Mouse (Mus musculus) heart, embryonic 16.5 days (tissue): Measurements from ENCODE around the gene Mthfd1. TPM values are rescaled to one million over a fixed set of nuclear protein-coding genes. Genes with fewer than 3 reads are reported as not detected.
"Not testable (repeated sequence)": the region's sequence is repeated elsewhere in the genome, so short reads cannot be mapped to it uniquely, and the experiment has no call there.

Experiments used
- ATAC-seq: fragments of 200-750 bp; cut with Nextera tagmentation; replicated peaks from 2 replicates; pipeline ENCODE4 v1.8.0; 2017; ENCODE audit warnings: moderate number of reproducible peaks; ENCODE audit not compliant: insufficient read depth, low FRiP score; ENCODE audit errors: extremely low read depth
- H3K27ac ChIP-seq: fragments of 300-500 bp; sonication (generic); 2 replicates; pipeline ENCODE4 v1.5.1; 2014; ENCODE audit warnings: mild to moderate bottlenecking, low read length, control low read depth, moderate library complexity
- H3K27me3 ChIP-seq: fragments of 300-500 bp; sonication (generic); 2 replicates; pipeline ENCODE4 v1.6.1; 2014; ENCODE audit warnings: low read length, mixed read lengths; ENCODE audit not compliant: control insufficient read depth, insufficient read depth
- H3K36me3 ChIP-seq: fragments of 300-500 bp; sonication (generic); 2 replicates; pipeline ENCODE4 v1.6.1; 2014; ENCODE audit not compliant: control insufficient read depth, insufficient read depth
- H3K4me1 ChIP-seq: fragments of 300-500 bp; sonication (generic); 2 replicates; pipeline ENCODE4 v1.6.1; 2014; ENCODE audit warnings: low read length, mixed read lengths; ENCODE audit not compliant: control insufficient read depth, insufficient read depth
- H3K4me2 ChIP-seq: fragments of 300-500 bp; sonication (generic); 2 replicates; pipeline ENCODE4 v1.6.1; 2014; ENCODE audit warnings: low read depth, mild to moderate bottlenecking, control low read depth, low read length
- H3K4me3 ChIP-seq: fragments of 300-500 bp; sonication (generic); 2 replicates; pipeline ENCODE4 v1.5.1; 2014; ENCODE audit warnings: mild to moderate bottlenecking, control low read depth, low read length
- H3K9ac ChIP-seq: fragments of 300-500 bp; sonication (generic); 2 replicates; pipeline ENCODE4 v1.6.1; 2014; ENCODE audit warnings: low read length, control low read depth
- H3K9me3 ChIP-seq: fragments of 300-500 bp; sonication (generic); replicated peaks from 2 replicates; pipeline ENCODE4 v1.6.1; 2016; ENCODE audit warnings: low read length; ENCODE audit not compliant: control insufficient read depth
- WGBS: fragments of 180-500 bp; shearing (Covaris S2); extraction: QIAGEN DNeasy Blood & Tissue Kit; methylation state at CpG from one replicate; pipeline ENCODE4 v1.1.7; 2014; 5-methylcytosine and 5-hydroxymethylcytosine counted together
- polyA plus RNA-seq: library from polyadenylated mRNA; unstranded; fragments of >200 nt; fragmentation: Nextera tagmentation; extraction: Ambion mirVana; gene quantifications from 2 replicates; pipeline ENCODE4 v1.2.1, GENCODE M21; 2015

The Mthfd1 gene
- polyA plus RNA-seq, result 45.8 and 47.4 TPM in 2 replicates

- H3K9ac ChIP-seq, result peak within 1 kb of the TSS; percentile 79
- no peaks in the 10 kb centered on the region for H3K9me3 ChIP-seq
- peak within 1 kb of the TSS; percentile 91 for H3K4me2 ChIP-seq
- peak within 1 kb of the TSS; percentile 73 for H3K4me3 ChIP-seq
- WGBS, result 1% methylated on average over 43 of the region's 43 CpGs
- no peaks in the 10 kb centered on the region for H3K27me3 ChIP-seq
- peak; percentile 99 for ATAC-seq
- H3K4me1 ChIP-seq, result peaks cover 10% of the 10 kb centered on the region
- peak within 1 kb of the TSS; percentile 84 for H3K27ac ChIP-seq
- H3K36me3 ChIP-seq, result no peaks in the 10 kb centered on the region
Measured at GRCm38 (mm10) chr12:76254725-76255498, at the start of gene Mthfd1. Gene Mthfd1, plus strand, starts transcription at chr12:76255298.

- Histone ChIP-seq H3K4me3 (no peak overlapping the region), H3K4me2 (no peak overlapping the region), H3K9me3 (no peaks in the 10 kb centered on the region), H3K4me1 (no peaks in the 10 kb centered on the region), H3K27me3 (no peaks in the 10 kb centered on the region), H3K27ac (no peak overlapping the region), H3K9ac (no peak overlapping the region), H3K36me3 (no peaks in the 10 kb centered on the region)
- 89% methylated on average over 5 of the region's 5 CpGs for WGBS
- ATAC-seq, result no peak
Measured at GRCm38 (mm10) chr12:76209429-76209974, 45.6 kb upstream of the Mthfd1 start.

GRCm38 (mm10) chr12:76215121-76215520 lies 40.0 kb upstream of the Mthfd1 start:
- Histone ChIP-seq H3K9ac (no peak overlapping the region), H3K4me2 (no peak overlapping the region), H3K27ac (no peak overlapping the region), H3K9me3 (no peaks in the 10 kb centered on the region), H3K27me3 (no peaks in the 10 kb centered on the region), H3K4me3 (no peak overlapping the region), H3K36me3 (no peaks in the 10 kb centered on the region), H3K4me1 (no peaks in the 10 kb centered on the region)
- WGBS, result 10% methylated on average over 5 of the region's 5 CpGs
- no peak for ATAC-seq

- no peaks in the 10 kb centered on the region for H3K27me3 ChIP-seq
- no peak overlapping the region for H3K27ac ChIP-seq
- H3K4me3 ChIP-seq, result no peak overlapping the region
- H3K9me3 ChIP-seq, result no peaks in the 10 kb centered on the region
- 56% methylated on average over 11 of the region's 11 CpGs for whole genome bisulfite sequencing
- H3K4me1 ChIP-seq, result no peaks in the 10 kb centered on the region
- H3K36me3 ChIP-seq, result no peaks in the 10 kb centered on the region
- no peak for ATAC-seq
- H3K4me2 ChIP-seq, result peak overlapping the region; percentile 38; the same call in 1 of the 2 replicates
- H3K9ac ChIP-seq, result no peak overlapping the region
Measured at GRCm38 (mm10) chr12:76216716-76217115, 38.4 kb upstream of the Mthfd1 start.

- not testable (repeated sequence) for H3K4me1 ChIP-seq, H3K9ac ChIP-seq, H3K4me2 ChIP-seq, H3K4me3 ChIP-seq, H3K27me3 ChIP-seq, ATAC-seq, H3K27ac ChIP-seq, H3K9me3 ChIP-seq, H3K36me3 ChIP-seq
- WGBS, result 76% methylated on average over 2 of the region's 8 CpGs
Measured at GRCm38 (mm10) chr12:76222104-76222503, 33.0 kb upstream of the Mthfd1 start.

- Histone ChIP-seq H3K9me3 (no peaks in the 10 kb centered on the region), H3K36me3 (no peaks in the 10 kb centered on the region), H3K27ac (no peak overlapping the region), H3K9ac (no peak overlapping the region), H3K27me3 (no peaks in the 10 kb centered on the region), H3K4me2 (no peak overlapping the region), H3K4me1 (no peaks in the 10 kb centered on the region), H3K4me3 (no peak overlapping the region)
- WGBS, result 76% methylated on average over 6 of the region's 6 CpGs
- no peak for ATAC-seq
Measured at GRCm38 (mm10) chr12:76230644-76231043, 24.5 kb upstream of the Mthfd1 start.

GRCm38 (mm10) chr12:76235253-76235652 lies 19.8 kb upstream of the Mthfd1 start:
- Histone ChIP-seq H3K4me2 (no peak overlapping the region), H3K9ac (no peak overlapping the region), H3K27ac (no peak overlapping the region), H3K4me1 (no peaks in the 10 kb centered on the region), H3K9me3 (no peaks in the 10 kb centered on the region), H3K4me3 (no peak overlapping the region), H3K36me3 (no peaks in the 10 kb centered on the region), H3K27me3 (no peaks in the 10 kb centered on the region)
- 85% methylated on average over 6 of the region's 6 CpGs for WGBS
- ATAC-seq, result no peak

GRCm38 (mm10) chr12:76239145-76239838 lies 15.8 kb upstream of the Mthfd1 start:
- Histone ChIP-seq H3K36me3 (no peaks in the 10 kb centered on the region), H3K4me2 (no peak overlapping the region), H3K27me3 (no peaks in the 10 kb centered on the region), H3K9ac (no peak overlapping the region), H3K4me1 (no peaks in the 10 kb centered on the region), H3K4me3 (no peak overlapping the region), H3K9me3 (no peaks in the 10 kb centered on the region), H3K27ac (no peak overlapping the region)
- no peak for ATAC-seq
- WGBS, result 64% methylated on average over 10 of the region's 10 CpGs
